Mouse (Mus musculus) brown adipose tissue, adult 24 weeks (tissue): ENCODE data around the gene Trp53i13. TPM values are rescaled to one million over a fixed set of nuclear protein-coding genes. Genes with fewer than 3 reads are reported as not detected.

ENCODE experiments used
- H3K27ac ChIP-seq: fragments of 200-500 bp; replicated peaks from 2 replicates; pipeline ENCODE4 v1.5.1; 2012; ENCODE audit warnings: low read depth, mild to moderate bottlenecking, low read length
- H3K4me1 ChIP-seq: fragments of 200-500 bp; 2 replicates; pipeline ENCODE4 v1.6.1; 2012; ENCODE audit warnings: low read length, mixed read lengths; ENCODE audit not compliant: control insufficient read depth, insufficient read depth, insufficient read length
- H3K4me3 ChIP-seq: fragments of 200-500 bp; 2 replicates; pipeline ENCODE4 v1.5.1; 2012; ENCODE audit warnings: low read depth, mild to moderate bottlenecking, low read length, moderate library complexity; ENCODE audit not compliant: insufficient read depth
- polyA plus RNA-seq: library from polyadenylated mRNA; stranded (reverse); fragments of >200 nt; gene quantifications from 2 replicates; pipeline ENCODE4 v1.2.4, GENCODE M21; 2012; ENCODE audit not compliant: missing spikeins, insufficient read depth, insufficient read length

Gene Trp53i13
- polyA plus RNA-seq, 1 experiment, result 8.4 TPM

DNA sequence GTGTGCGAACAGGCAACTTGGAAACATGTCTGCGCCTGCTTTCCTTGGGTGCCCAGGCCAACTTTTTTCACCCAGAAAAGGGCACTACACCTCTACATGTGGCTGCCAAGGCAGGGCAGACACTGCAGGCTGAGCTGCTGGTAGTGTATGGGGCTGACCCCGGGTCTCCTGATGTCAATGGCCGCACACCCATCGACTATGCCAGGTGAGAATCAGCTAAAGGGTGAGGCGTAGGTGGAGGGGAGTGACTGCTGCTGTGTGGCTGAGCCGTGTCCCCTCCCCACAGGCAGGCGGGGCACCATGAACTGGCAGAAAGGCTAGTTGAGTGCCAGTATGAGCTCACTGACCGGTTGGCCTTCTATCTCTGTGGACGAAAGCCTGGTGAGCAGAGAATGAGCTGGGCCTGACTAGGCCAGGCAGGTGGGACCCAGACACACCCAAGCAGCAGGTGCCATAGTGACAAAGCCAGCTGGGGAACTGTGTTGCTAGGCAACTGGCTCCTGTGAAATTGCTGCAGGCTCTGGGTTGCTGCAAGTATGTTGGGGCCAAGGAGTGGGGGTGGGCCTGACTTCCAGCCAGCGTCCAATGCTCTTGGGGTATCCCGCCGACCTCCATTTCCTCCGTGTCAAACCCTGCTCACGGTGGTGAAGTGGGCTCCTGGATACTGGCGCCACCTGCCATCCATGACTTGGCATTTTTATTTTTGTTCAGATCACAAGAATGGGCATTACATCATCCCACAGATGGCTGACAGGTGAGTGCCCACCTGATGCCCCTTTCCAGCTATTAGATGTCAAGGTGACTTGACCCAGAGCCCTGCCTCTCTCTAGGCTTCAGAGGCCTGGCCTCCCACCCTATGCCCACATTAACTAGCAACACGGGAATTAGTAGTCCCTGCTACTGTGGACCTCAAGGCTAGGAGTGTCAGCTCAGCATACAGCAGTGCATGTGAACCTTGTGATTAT, 15.1 kb downstream of the Trp53i13 start:
- peaks cover 29% of the 10 kb centered on the region for H3K4me1 ChIP-seq
- no peak overlapping the region for H3K4me3 ChIP-seq
- H3K27ac ChIP-seq, result no peak overlapping the region

- no peak overlapping the region for H3K4me3 ChIP-seq
- peaks cover 33% of the 10 kb centered on the region for H3K4me1 ChIP-seq
- H3K27ac ChIP-seq, result no peak overlapping the region
Observed at GRCm38 (mm10) chr11:77499354-77499753, 16.4 kb downstream of the Trp53i13 start.

- Histone ChIP-seq H3K4me1 (peaks cover 33% of the 10 kb centered on the region), H3K4me3 (no peak overlapping the region), H3K27ac (peak overlapping the region; percentile 96)
Observed at GRCm38 (mm10) chr11:77498261-77499139, 17.3 kb downstream of the Trp53i13 start.

GRCm38 (mm10) chr11:77497851-77498250, 17.9 kb downstream of the Trp53i13 start:
- Histone ChIP-seq H3K27ac (peak overlapping the region; percentile 96), H3K4me1 (peaks cover 32% of the 10 kb centered on the region), H3K4me3 (peak overlapping the region; percentile 3; the same call in 1 of the 2 replicates)

DNA sequence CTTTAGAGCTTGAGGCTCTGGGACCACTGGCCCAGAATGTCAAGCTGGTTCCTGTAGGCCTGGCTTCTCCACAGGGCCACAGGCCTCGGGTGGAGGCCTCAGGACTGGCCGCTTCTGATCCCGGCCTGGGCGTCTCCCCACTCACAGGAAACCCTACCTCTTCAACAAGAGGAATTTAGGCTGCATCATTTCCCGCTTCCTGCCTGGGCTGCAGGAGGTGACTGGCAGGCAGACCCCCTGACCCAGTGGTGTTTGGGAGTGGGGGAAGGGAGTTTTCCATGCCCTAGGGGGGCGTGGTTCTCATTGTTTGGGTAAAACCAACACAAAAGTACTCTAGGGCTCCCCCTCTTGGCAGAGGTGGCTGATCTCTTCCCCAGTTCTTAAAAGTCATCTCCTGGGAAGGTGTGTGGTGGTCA, 18.4 kb downstream of the Trp53i13 start:
- H3K4me1 ChIP-seq, result peaks cover 29% of the 10 kb centered on the region
- peak overlapping the region; percentile 21 for H3K4me3 ChIP-seq
- peak overlapping the region; percentile 99 for H3K27ac ChIP-seq

- H3K4me1 ChIP-seq, result peaks cover 41% of the 10 kb centered on the region
- no peak overlapping the region for H3K4me3 ChIP-seq
- peak overlapping the region; percentile 87 for H3K27ac ChIP-seq
Observed at GRCm38 (mm10) chr11:77495507-77495906, 20.3 kb downstream of the Trp53i13 start.

GRCm38 (mm10) chr11:77494782-77495181, 21.0 kb downstream of the Trp53i13 start:
- Histone ChIP-seq H3K4me3 (peak overlapping the region; percentile 94), H3K27ac (peak overlapping the region; percentile 87), H3K4me1 (peaks cover 41% of the 10 kb centered on the region)

DNA sequence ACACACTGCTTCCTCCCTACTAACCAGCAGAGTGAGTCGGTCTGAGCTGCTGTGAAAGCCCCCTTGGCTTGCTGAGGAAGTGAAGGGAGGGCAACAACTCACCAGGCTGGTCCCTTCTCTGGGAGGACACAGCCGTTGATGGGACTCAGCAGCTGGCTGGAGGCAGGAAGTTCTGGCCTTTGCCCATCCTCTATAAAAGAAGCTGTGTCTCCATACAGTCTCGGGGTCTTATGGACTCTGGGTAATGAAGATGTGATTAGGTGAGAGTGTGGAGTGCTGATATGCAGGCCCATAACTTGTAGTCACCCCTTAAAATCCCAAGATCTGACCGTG, 21.5 kb downstream of the Trp53i13 start:
- Histone ChIP-seq H3K4me3 (peak overlapping the region; percentile 94), H3K4me1 (peaks cover 41% of the 10 kb centered on the region), H3K27ac (peak overlapping the region; percentile 87)

DNA sequence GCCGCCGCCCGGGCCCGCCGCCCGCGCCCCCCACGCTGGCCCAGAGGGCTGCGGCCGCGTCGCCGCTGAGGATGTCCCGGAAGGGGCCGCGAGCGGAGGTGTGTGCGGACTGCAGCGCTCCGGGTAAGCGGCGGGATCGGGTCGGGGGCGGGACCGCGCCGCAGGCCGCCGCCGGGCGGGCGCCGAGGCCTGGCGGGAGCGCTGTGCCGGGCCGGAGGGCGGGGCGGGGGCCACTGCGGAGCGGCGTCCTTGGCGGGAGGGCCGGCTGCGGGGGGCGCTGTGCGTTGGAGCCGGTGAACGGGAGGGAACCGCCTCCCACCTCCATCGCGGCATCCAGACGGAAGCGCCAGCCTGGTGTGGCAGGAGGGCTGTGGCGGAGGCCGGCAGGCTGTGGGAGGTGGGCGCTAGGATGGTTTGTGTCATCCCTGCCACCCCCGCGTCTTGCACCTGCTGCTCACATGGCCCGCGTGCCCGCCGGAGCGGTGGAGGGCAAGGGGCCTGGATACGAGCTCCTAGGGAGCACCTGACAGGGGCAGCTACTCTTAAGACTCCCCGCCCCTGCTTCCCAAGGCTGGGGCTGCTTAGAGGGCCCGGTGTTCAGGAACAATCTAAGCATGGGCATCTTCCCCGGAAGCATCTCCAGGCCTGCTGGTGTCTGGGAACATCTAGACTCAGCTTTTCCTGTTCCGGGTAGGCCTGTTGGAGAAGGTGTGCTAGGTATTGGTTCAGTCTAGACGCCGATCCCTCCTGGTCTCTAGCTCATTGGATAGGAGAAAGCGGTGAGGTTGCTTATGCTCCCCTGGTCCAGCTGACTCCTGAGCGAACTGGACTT, 22.1 kb downstream of the Trp53i13 start, which contains the start of gene Git1:
Gene Git1 (plus strand): TSS at position 51 of the 832 bp plus-strand sequence.
- Histone ChIP-seq H3K27ac (peak within 1 kb of the TSS; percentile 95), H3K4me3 (peak within 1 kb of the TSS; percentile 97), H3K4me1 (peaks cover 39% of the 10 kb centered on the region)

GRCm38 (mm10) chr11:77492911-77493332, 22.9 kb downstream of the Trp53i13 start:
- peaks cover 31% of the 10 kb centered on the region for H3K4me1 ChIP-seq
- H3K4me3 ChIP-seq, result peak overlapping the region; percentile 97
- peak overlapping the region; percentile 95 for H3K27ac ChIP-seq

DNA sequence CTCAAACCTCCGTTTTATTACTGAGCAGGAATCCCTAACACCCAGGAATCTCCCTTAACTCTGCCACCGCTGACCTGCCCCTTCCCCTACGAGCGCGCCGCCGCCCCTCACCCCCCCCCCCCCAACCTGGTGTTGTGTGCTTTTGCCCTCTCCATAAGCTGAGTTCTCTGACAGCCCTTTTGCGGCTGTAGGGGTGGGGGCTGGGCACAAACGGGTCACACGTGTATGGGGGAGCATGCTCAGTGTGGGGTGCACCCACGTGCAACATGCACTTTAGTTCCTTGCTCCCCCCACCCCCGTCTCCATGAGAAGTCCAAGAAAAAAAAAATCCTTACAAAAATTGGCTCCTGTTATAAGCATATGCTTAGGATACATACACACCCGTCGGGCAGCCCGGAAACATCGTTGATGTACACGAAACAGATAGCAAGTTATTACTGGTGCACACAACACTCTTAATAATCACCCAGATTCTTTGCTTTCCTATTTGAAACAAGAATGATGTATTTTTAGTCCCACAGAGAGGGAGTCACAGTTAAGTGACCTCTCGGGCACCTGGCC, 23.4 kb downstream of the Trp53i13 start:
- Histone ChIP-seq H3K27ac (peak overlapping the region; percentile 95; the same call in 1 of the 2 replicates), H3K4me3 (peak overlapping the region; percentile 97), H3K4me1 (peaks cover 28% of the 10 kb centered on the region)

- H3K27ac ChIP-seq, result peak overlapping the region; percentile 58
- H3K4me3 ChIP-seq, result peak overlapping the region; percentile 45
- H3K4me1 ChIP-seq, result peaks cover 24% of the 10 kb centered on the region
Observed at GRCm38 (mm10) chr11:77491502-77492291, 24.1 kb downstream of the Trp53i13 start.

GRCm38 (mm10) chr11:77491123-77491501, 24.7 kb downstream of the Trp53i13 start:
- Histone ChIP-seq H3K27ac (peak overlapping the region; percentile 58), H3K4me1 (peaks cover 20% of the 10 kb centered on the region), H3K4me3 (peak overlapping the region; percentile 45)
